Mouse (Mus musculus): ENCODE results near the gene Dpp6.

DNA sequence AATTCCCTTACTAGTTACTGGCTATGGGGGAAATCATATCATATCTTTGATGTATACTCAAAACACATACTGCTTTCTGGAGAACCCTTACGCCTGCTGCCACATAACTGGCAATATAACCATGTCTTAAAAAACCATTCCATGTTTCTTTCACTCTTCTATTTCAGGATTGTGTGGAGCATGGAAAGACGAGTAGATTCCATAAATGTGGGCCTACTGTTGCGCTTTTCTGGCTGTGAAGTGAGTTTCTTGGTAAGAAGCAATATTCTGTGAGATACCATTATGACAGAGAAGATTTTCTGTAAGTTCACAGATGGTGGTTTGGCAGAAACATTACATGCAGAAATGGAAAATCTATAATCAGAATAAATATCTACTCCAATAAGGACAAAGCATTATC, 33.0 kb upstream of the Dpp6 start:
- TF ChIP-seq CTCF (IDR thresholded peaks at IDR 0.05; ENCODE audit: low read depth) (no peak), EP300 (IDR thresholded peaks at IDR 0.05; ENCODE audit: low read depth) (no peak)

Measured in liver, postnatal 0 days (tissue).